Mouse (Mus musculus) adipocyte (in vitro differentiated cells): ENCODE measurements around the gene Map4k1.

Experiments used
- DNase-seq: peaks from one replicate; pipeline ENCODE4 v3.0.0-alpha.2; 2016; ENCODE audit warnings: low spot score

Gene Map4k1

GRCm38 (mm10) chr7:28981651-28982273 is at the start of gene Map4k1, which contains the start of gene Eif3k:
Gene Map4k1, plus strand, starts transcription at chr7:28982050.
Gene Eif3k, minus strand, starts transcription at chr7:28981864.
- peak; percentile 98 for DNase-seq

GRCm38 (mm10) chr7:28932421-28933041 is 49.3 kb upstream of the Map4k1 start:
- DNase-seq, result no peak

- DNase-seq, result no peak
Observed at GRCm38 (mm10) chr7:28933825-28934224, 48.0 kb upstream of the Map4k1 start.

- DNase-seq, result no peak
Observed at GRCm38 (mm10) chr7:28936787-28937186, 45.1 kb upstream of the Map4k1 start.

- no peak for DNase-seq
Observed at GRCm38 (mm10) chr7:28938654-28939053, 43.2 kb upstream of the Map4k1 start.

- no peak for DNase-seq
Observed at GRCm38 (mm10) chr7:28939418-28940183, 42.2 kb upstream of the Map4k1 start.

- no peak for DNase-seq
Observed at GRCm38 (mm10) chr7:28941129-28941528, 40.7 kb upstream of the Map4k1 start.

- DNase-seq, result no peak
Observed at GRCm38 (mm10) chr7:28941542-28941941, 40.3 kb upstream of the Map4k1 start.

GRCm38 (mm10) chr7:28943451-28944180 is 38.2 kb upstream of the Map4k1 start:
- no peak for DNase-seq

- no peak for DNase-seq
Observed at GRCm38 (mm10) chr7:28944756-28945415, 37.0 kb upstream of the Map4k1 start.

GRCm38 (mm10) chr7:28945416-28946270 is 36.2 kb upstream of the Map4k1 start:
- DNase-seq, result no peak

- DNase-seq, result no peak
Observed at GRCm38 (mm10) chr7:28946271-28946610, 35.6 kb upstream of the Map4k1 start.

GRCm38 (mm10) chr7:28948746-28949145 is 33.1 kb upstream of the Map4k1 start:
- DNase-seq, result no peak

- no peak for DNase-seq
Observed at GRCm38 (mm10) chr7:28949298-28949697, 32.6 kb upstream of the Map4k1 start.

- no peak for DNase-seq
Observed at GRCm38 (mm10) chr7:28950346-28951037, 31.4 kb upstream of the Map4k1 start.

GRCm38 (mm10) chr7:28951764-28952163 is 30.1 kb upstream of the Map4k1 start:
- no peak for DNase-seq

- peak; percentile 92 for DNase-seq
Observed at GRCm38 (mm10) chr7:28952786-28953185, 29.1 kb upstream of the Map4k1 start.

- DNase-seq, result no peak
Observed at GRCm38 (mm10) chr7:28953476-28954376, 28.1 kb upstream of the Map4k1 start.

GRCm38 (mm10) chr7:28954773-28955172 is 27.1 kb upstream of the Map4k1 start:
- peak; percentile 67 for DNase-seq
